Mouse (Mus musculus): ENCODE data around the gene Hnrnph3. TPM values are rescaled to one million over a fixed set of nuclear protein-coding genes. Genes with fewer than 3 reads are reported as not detected.
A peak's percentile ranks its signal among the peaks of the same experiment; 100 is the strongest.

The Hnrnph3 gene
- polyA plus RNA-seq, 1 experiment: 177 TPM

GRCm38 (mm10) chr10:62980039-62980954 is 43.7 kb downstream of the Hnrnph3 start, which contains the start of gene Rufy2:
Rufy2 (plus strand) TSS chr10:62980223.
- peak; percentile 91 for DNase-seq (ENCODE audit: low read depth)
- TF ChIP-seq POLR2A (IDR thresholded peaks at IDR 0.05; ENCODE audit: borderline replicate concordance, extremely low read depth, insufficient read depth, insufficient read length, poor library complexity, severe bottlenecking) (peak; percentile 96), CTCF (IDR thresholded peaks at IDR 0.05; ENCODE audit: borderline replicate concordance, extremely low read depth, insufficient read depth, insufficient read length) (peak; percentile 79)

- no peak for DNase-seq (ENCODE audit: low read depth)
- no peak for TF ChIP-seq POLR2A (IDR thresholded peaks at IDR 0.05; ENCODE audit: borderline replicate concordance, extremely low read depth, insufficient read depth, insufficient read length, poor library complexity, severe bottlenecking)
These were observed 44.4 kb downstream of the Hnrnph3 start for GRCm38 (mm10) chr10:62979667-62980038.

- DNase-seq (ENCODE audit: low read depth): peak; percentile 19
- TF ChIP-seq POLR2A (IDR thresholded peaks at IDR 0.05; ENCODE audit: borderline replicate concordance, extremely low read depth, insufficient read depth, insufficient read length, poor library complexity, severe bottlenecking) (no peak), CTCF (IDR thresholded peaks at IDR 0.05; ENCODE audit: borderline replicate concordance, extremely low read depth, insufficient read depth, insufficient read length) (no peak)
These were observed 52.2 kb downstream of the Hnrnph3 start for GRCm38 (mm10) chr10:62971821-62972220.

- no peak for TF ChIP-seq CTCF (IDR thresholded peaks at IDR 0.05; ENCODE audit: borderline replicate concordance, extremely low read depth, insufficient read depth, insufficient read length)
- TF ChIP-seq POLR2A (IDR thresholded peaks at IDR 0.05; ENCODE audit: borderline replicate concordance, extremely low read depth, insufficient read depth, insufficient read length, poor library complexity, severe bottlenecking): no peak
- no peak for DNase-seq (ENCODE audit: low read depth)
These were observed 57.7 kb downstream of the Hnrnph3 start for GRCm38 (mm10) chr10:62966291-62966690.

- no peak for TF ChIP-seq CTCF (IDR thresholded peaks at IDR 0.05; ENCODE audit: borderline replicate concordance, extremely low read depth, insufficient read depth, insufficient read length)
- no peak for TF ChIP-seq POLR2A (IDR thresholded peaks at IDR 0.05; ENCODE audit: borderline replicate concordance, extremely low read depth, insufficient read depth, insufficient read length, poor library complexity, severe bottlenecking)
These were observed 58.2 kb downstream of the Hnrnph3 start for GRCm38 (mm10) chr10:62965796-62966195.

More at GRCm38 (mm10) chr10:62965796-62966195, 58.2 kb downstream of the Hnrnph3 start:
- DNase-seq (ENCODE audit: low read depth): no peak

Other genes with a start within 250 kb of the Hnrnph3 start
- 87.2 and 95.7 TPM in 2 replicates for gene Ccar1, start 231.9 kb downstream of the Hnrnph3 start, polyA plus RNA-seq (2012; rRNA removed)
- 7.1 and 10.1 TPM in 2 replicates for gene Tet1, start 115.2 kb downstream of the Hnrnph3 start, polyA plus RNA-seq (2012; rRNA removed)
- gene Slc25a16, start 103.6 kb downstream of the Hnrnph3 start, polyA plus RNA-seq (2012; rRNA removed): 16.2 and 16.8 TPM in 2 replicates
- 11.0 and 16.7 TPM in 2 replicates for gene Dna2, start 77.2 kb downstream of the Hnrnph3 start, polyA plus RNA-seq (2012; rRNA removed)
- 32.5 and 39.0 TPM in 2 replicates for gene Rufy2, start 44.0 kb downstream of the Hnrnph3 start, polyA plus RNA-seq (2012; rRNA removed)
- gene Pbld2, start 98 bp upstream of the Hnrnph3 start, polyA plus RNA-seq (2012; rRNA removed): 1.7 and 1.9 TPM in 2 replicates
- gene Pbld1, start 35.9 kb upstream of the Hnrnph3 start, polyA plus RNA-seq (2012; rRNA removed): 0.12 and 0.33 TPM in 2 replicates
- gene Atoh7, start 75.4 kb upstream of the Hnrnph3 start, polyA plus RNA-seq (2012; rRNA removed): 0.54 and 3.1 TPM in 2 replicates
- gene Mypn, start 179.7 kb upstream of the Hnrnph3 start, polyA plus RNA-seq (2012; rRNA removed): 0.20 and 0.34 TPM in 2 replicates
- 36.2 and 43.7 TPM in 2 replicates for gene Herc4, start 219.6 kb upstream of the Hnrnph3 start, polyA plus RNA-seq (2012; rRNA removed)

All from brain, embryonic 14.5 days (tissue).